Mouse (Mus musculus) T-helper 1 cell (primary cell): Measurements from ENCODE around the gene Zfp955b.
"Not testable (repeated sequence)": the region's sequence is repeated elsewhere in the genome, so short reads cannot be mapped to it uniquely, and the experiment has no call there.

Experiments
- in situ Hi-C: fragments of 300-600 bp; cut with MboI, MseI; formaldehyde crosslinking; loops from one replicate; pipeline ENCODE4 v1.15.1; 2025; ENCODE audit warnings: high pct_unique_total_duplicates

Zfp955b gene

DNA sequence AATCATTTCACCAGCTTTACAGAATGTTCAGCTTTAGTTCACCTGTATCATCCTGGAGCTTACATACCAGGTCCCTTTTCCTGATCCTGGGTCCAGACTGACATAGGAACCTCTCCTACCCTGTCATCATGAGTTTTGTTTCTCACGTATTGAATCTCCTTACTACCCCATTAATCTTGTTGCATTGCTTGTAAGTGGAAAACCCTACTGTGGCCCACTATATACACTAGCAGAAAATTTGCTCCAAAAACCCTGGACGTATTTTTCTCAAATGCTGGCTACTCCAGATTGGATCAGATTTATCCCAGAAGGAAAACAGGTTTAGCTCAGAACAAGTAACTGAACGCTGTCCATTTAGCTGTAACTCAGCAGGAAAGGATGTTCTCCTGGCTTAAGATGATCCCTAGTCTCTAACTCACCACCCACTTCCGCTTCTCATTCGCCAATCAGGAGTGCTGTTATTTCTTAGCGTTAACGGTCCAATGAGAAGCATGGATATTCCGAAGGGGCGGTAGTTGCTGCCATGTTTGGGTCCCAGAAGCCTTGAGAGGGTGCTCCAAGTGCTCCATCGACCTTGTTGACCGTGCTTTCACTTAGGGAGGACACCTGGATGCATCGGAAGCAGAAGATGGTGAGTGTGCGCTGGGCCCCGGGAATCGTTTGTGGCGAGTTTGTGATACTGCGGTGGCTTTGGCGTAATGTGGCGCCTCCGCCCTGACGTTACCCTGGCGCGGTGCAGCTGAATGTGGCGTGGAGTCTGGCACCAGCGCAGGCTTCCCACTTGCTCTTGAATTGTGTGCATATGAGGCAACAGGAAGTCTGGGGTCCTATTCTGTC lies at the start of gene Zfp955b:
Gene Zfp955b (plus strand): TSS at position 506 of the 837 bp plus-strand sequence.
- in situ Hi-C loops = not testable (repeated sequence)

DNA sequence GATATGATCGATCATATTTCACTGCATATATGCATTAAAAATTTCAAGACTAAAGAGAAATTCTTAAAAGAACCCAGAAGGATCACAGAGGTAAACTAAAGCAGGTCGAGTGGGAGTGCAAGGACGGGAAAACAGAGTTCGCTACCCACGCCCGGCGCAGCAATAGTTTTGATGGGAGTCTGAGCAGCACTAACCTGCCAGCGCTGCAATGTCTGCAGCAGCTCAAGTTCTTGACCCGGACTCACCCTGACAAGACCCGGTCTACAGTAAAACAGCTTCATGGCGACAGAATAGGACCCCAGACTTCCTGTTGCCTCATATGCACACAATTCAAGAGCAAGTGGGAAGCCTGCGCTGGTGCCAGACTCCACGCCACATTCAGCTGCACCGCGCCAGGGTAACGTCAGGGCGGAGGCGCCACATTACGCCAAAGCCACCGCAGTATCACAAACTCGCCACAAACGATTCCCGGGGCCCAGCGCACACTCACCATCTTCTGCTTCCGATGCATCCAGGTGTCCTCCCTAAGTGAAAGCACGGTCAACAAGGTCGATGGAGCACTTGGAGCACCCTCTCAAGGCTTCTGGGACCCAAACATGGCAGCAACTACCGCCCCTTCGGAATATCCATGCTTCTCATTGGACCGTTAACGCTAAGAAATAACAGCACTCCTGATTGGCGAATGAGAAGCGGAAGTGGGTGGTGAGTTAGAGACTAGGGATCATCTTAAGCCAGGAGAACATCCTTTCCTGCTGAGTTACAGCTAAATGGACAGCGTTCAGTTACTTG lies 34.6 kb upstream of the Zfp955b start, which contains the start of gene Zfp955a:
Gene Zfp955a (minus strand): TSS at position 616 of the 789 bp plus-strand sequence.
- in situ Hi-C loops = not testable (repeated sequence)

- in situ Hi-C loops = not testable (repeated sequence)
Measured at GRCm38 (mm10) chr17:33255319-33255657, 34.1 kb upstream of the Zfp955b start.

DNA sequence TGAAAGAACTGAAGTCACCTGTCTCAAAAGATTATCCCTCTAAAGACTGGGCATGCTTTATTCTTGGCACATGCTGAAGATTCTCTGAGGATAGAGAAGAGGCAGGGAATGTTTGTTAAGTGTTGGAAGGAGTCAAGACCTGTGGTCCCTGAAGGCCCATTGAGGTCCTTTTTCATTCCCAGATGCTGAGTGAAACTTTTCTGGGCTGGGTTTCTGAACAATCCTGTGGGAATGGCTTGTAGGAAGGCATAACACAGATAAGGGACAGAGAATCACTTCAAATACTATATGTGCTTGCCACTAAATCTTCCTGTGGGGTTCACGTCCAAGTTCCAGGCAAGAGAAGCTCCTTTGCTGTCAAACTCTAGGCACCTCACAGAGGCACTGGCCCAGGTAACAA lies 25.0 kb upstream of the Zfp955b start, which contains the start of gene Olfr63:
Gene Olfr63 (plus strand): TSS at position 301 of the 400 bp plus-strand sequence.
- in situ Hi-C loops = loop anchor here (5.0 kb wide), 1 partner anchor 73 kb away; no protein-coding TSS in a partner anchor

DNA sequence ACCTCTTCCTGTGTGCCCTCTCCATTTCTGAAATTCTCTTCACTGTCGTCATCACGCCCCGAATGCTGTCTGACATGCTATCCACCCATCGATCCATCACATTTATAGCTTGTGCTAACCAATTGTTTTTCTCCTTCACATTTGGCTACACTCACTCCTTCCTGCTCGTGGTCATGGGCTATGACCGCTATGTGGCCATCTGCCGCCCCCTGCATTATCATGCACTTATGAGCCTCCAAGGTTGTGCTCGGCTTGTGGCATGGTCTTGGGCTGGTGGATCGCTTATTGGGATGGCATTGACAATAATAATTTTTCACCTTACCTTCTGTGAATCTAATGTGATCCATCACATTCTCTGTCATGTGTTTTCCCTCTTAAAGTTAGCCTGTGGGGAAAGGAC lies 20.4 kb upstream of the Zfp955b start:
- in situ Hi-C loops = no loop called here

GRCm38 (mm10) chr17:33289876-33290149 lies 469 bp downstream of the Zfp955b start:
- in situ Hi-C loops = not testable (repeated sequence)

GRCm38 (mm10) chr17:33352981-33353380 lies 63.6 kb downstream of the Zfp955b start:
- in situ Hi-C loops = no loop called here
